Comparison of ENCODE assay signal across 8 mouse cellular contexts in genomic region chr8:119345029-119345682, GRCm38 (mm10). TPM values are rescaled to one million over a fixed set of nuclear protein-coding genes. Genes with fewer than 3 reads are reported as not detected.
A peak's percentile ranks its signal among the peaks of the same experiment; 100 is the strongest.
DNase-seq lines count a peak whose midpoint lies in the region; ATAC-seq and TF ChIP-seq lines count a peak whose summit lies in the region.

No protein-coding gene starts in this region.

- H3K9me3 ChIP-seq in hindbrain, postnatal 0 days (ENCODE audit: low read length), result no peaks in the 10 kb centered on the region
- H3K9me3 ChIP-seq in midbrain, embryonic 13.5 days, result peaks cover 3% of the 10 kb centered on the region; the same call in 1 of the 2 replicates

- WGBS in hindbrain, postnatal 0 days, result 53% methylated on average over 22 of the region's 22 CpGs
- 59% methylated on average over 22 of the region's 22 CpGs for WGBS in midbrain, embryonic 13.5 days

- H3K36me3 ChIP-seq in hindbrain, postnatal 0 days (ENCODE audit: insufficient read depth, low read length), result peaks cover 26% of the 10 kb centered on the region
- H3K36me3 ChIP-seq in midbrain, embryonic 13.5 days, result peaks cover 37% of the 10 kb centered on the region

- peak overlapping the region; percentile 72; the same call in 1 of the 2 replicates for H3K27ac ChIP-seq in hindbrain, postnatal 0 days
- 0 out of 2 replicates have a peak overlapping the region, but pooled peaks have one; percentile 75 for H3K27ac ChIP-seq in midbrain, embryonic 13.5 days

- H3K27me3 ChIP-seq in hindbrain, postnatal 0 days (ENCODE audit: insufficient read depth, low read length), result no peaks in the 10 kb centered on the region
- H3K27me3 ChIP-seq in midbrain, embryonic 13.5 days, result peaks cover 12% of the 10 kb centered on the region

- H3K4me2 ChIP-seq in hindbrain, postnatal 0 days (ENCODE audit: low read depth, low read length), result peak overlapping the region; percentile 75
- H3K4me2 ChIP-seq in midbrain, embryonic 13.5 days (replicated peaks), result peak overlapping the region; percentile 70

- 0 out of 2 replicates have a peak, but pooled peaks have one; percentile 11 for TF ChIP-seq CTCF in hindbrain, postnatal 0 days (IDR thresholded peaks at IDR 0.05; ENCODE audit: low read depth)

- peak overlapping the region; percentile 85 for H3K9ac ChIP-seq in hindbrain, postnatal 0 days (replicated peaks; ENCODE audit: low read length)
- H3K9ac ChIP-seq in midbrain, embryonic 13.5 days (replicated peaks), result peak overlapping the region; percentile 98

- H3K4me3 ChIP-seq in hindbrain, postnatal 0 days (ENCODE audit: low read length), result peak overlapping the region; percentile 82
- peak overlapping the region; percentile 95 for H3K4me3 ChIP-seq in midbrain, embryonic 13.5 days (replicated peaks)

- peak; percentile 21 for DNase-seq in embryo, embryonic 11 days
- no peak for DNase-seq in embryo, embryonic 9.5 days (ENCODE audit: extremely low spot score)
- DNase-seq in 416B (ENCODE audit: low read depth), result peak; percentile 46
- peak; percentile 30 for DNase-seq in hindbrain, postnatal 0 days (ENCODE audit: low spot score)
- DNase-seq in gastrocnemius, postnatal 25 days, result no peak
- DNase-seq in layer of hippocampus, adult 9-10 months (ENCODE audit: low spot score), result no peak

- ATAC-seq in common myeloid progenitor, adult 5-6 weeks (replicated peaks; ENCODE audit: low read depth, poor library complexity, severe bottlenecking), result 0 out of 2 replicates have a peak, but pooled peaks have one; percentile 9
- no peak for ATAC-seq in hindbrain, postnatal 0 days
- no peak for ATAC-seq in midbrain, embryonic 13.5 days

- H3K4me1 ChIP-seq in hindbrain, postnatal 0 days (ENCODE audit: insufficient read depth, low read length), result peaks cover 5% of the 10 kb centered on the region
- H3K4me1 ChIP-seq in midbrain, embryonic 13.5 days (replicated peaks), result peaks cover 9% of the 10 kb centered on the region

RNA-seq across cellular contexts. Expression of gene Hsbp1, which starts 0.9 kb away (rescaled TPM):
- total RNA-seq in common myeloid progenitor, adult 5-6 weeks (2017), result 80.3 and 97.3 TPM in 2 replicates
- 297 and 301 TPM in 2 replicates for total RNA-seq in hindbrain, postnatal 0 days (2014; rRNA removed)
- polyA plus RNA-seq in hindbrain, postnatal 0 days (2015; fragmentation: Nextera tagmentation; extraction: Ambion mirVana), result 995 and 1,006 TPM in 2 replicates
- polyA plus RNA-seq in midbrain, embryonic 13.5 days (2015; fragmentation: Nextera tagmentation; extraction: Ambion mirVana), result 582 and 588 TPM in 2 replicates
- total RNA-seq in gastrocnemius, postnatal 25 days (2021), result 100 to 1,000 TPM; 139 to 145 TPM

RNA-seq across cellular contexts. Expression of gene Mlycd, which starts 49.5 kb away (rescaled TPM):
- total RNA-seq in common myeloid progenitor, adult 5-6 weeks (2017), result 8.1 and 12.0 TPM in 2 replicates
- 36.6 and 37.2 TPM in 2 replicates for total RNA-seq in hindbrain, postnatal 0 days (2014; rRNA removed)
- 20.0 TPM in 2 replicates for polyA plus RNA-seq in hindbrain, postnatal 0 days (2015; fragmentation: Nextera tagmentation; extraction: Ambion mirVana)
- 11.8 and 13.8 TPM in 2 replicates for polyA plus RNA-seq in midbrain, embryonic 13.5 days (2015; fragmentation: Nextera tagmentation; extraction: Ambion mirVana)
- total RNA-seq in gastrocnemius, postnatal 25 days (2021), result 10 to 100 TPM; 76.5 to 78.1 TPM

Comparison
In these comparisons a context has a peak if more than half of its experiments do, and no peak if none do; other contexts are left out.
1. DNase-seq: peak in embryo, embryonic 11 days (single experiment), 416B (single experiment) and hindbrain, postnatal 0 days (single experiment); none in embryo, embryonic 9.5 days (single experiment), gastrocnemius, postnatal 25 days (single experiment) and layer of hippocampus, adult 9-10 months (single experiment).